Mouse (Mus musculus) liver, embryonic 15.5 days (tissue): ENCODE measurements around the gene Ermn. TPM values are rescaled to one million over a fixed set of nuclear protein-coding genes. Genes with fewer than 3 reads are reported as not detected.

ENCODE experiments used
- ATAC-seq: fragments of 200-750 bp; cut with Nextera tagmentation; 2 replicates; pipeline ENCODE4 v1.8.0; 2017; ENCODE audit warnings: moderate number of reproducible peaks, mild to moderate bottlenecking, moderate library complexity; ENCODE audit not compliant: insufficient read depth
- H3K27ac ChIP-seq: fragments of 300-500 bp; sonication (generic); replicated peaks from 2 replicates; pipeline ENCODE4 v1.5.1; 2015; ENCODE audit warnings: mild to moderate bottlenecking, inconsistent platforms
- H3K27me3 ChIP-seq: fragments of 300-500 bp; sonication (generic); 2 replicates; pipeline ENCODE4 v1.6.1; 2015; ENCODE audit warnings: mild to moderate bottlenecking, inconsistent platforms
- H3K36me3 ChIP-seq: fragments of 300-500 bp; sonication (generic); replicated peaks from 2 replicates; pipeline ENCODE4 v1.6.1; 2015; ENCODE audit warnings: moderate library complexity, mild to moderate bottlenecking, inconsistent platforms
- H3K4me1 ChIP-seq: fragments of 300-500 bp; sonication (generic); replicated peaks from 2 replicates; pipeline ENCODE4 v1.6.1; 2015; ENCODE audit warnings: inconsistent platforms
- H3K4me2 ChIP-seq: fragments of 300-500 bp; sonication (generic); 2 replicates; pipeline ENCODE4 v1.6.1; 2015; ENCODE audit warnings: moderate library complexity, mild to moderate bottlenecking, inconsistent platforms
- H3K4me3 ChIP-seq: fragments of 300-500 bp; sonication (generic); replicated peaks from 2 replicates; pipeline ENCODE4 v1.5.1; 2015; ENCODE audit warnings: mild to moderate bottlenecking, inconsistent platforms
- H3K9ac ChIP-seq: fragments of 300-500 bp; sonication (generic); 2 replicates; pipeline ENCODE4 v1.6.1; 2015; ENCODE audit warnings: moderate library complexity, mild to moderate bottlenecking, inconsistent platforms
- H3K9me3 ChIP-seq: fragments of 300-500 bp; sonication (generic); replicated peaks from 2 replicates; pipeline ENCODE4 v1.6.1; 2016; ENCODE audit warnings: inconsistent platforms
- WGBS: fragments of 180-500 bp; shearing (Covaris S2); methylation state at CpG from one replicate; pipeline ENCODE4 v1.1.7; 2015; ENCODE audit warnings: mixed read lengths; ENCODE audit not compliant: insufficient replicate concordance; 5-methylcytosine and 5-hydroxymethylcytosine counted together
- polyA plus RNA-seq: library from polyadenylated mRNA; unstranded; fragments of >200 nt; fragmentation: Nextera tagmentation; extraction: Ambion mirVana; gene quantifications from 2 replicates; pipeline ENCODE4 v1.2.1, GENCODE M21; 2015

Gene Ermn
- not detected in 2 replicates for polyA plus RNA-seq

DNA sequence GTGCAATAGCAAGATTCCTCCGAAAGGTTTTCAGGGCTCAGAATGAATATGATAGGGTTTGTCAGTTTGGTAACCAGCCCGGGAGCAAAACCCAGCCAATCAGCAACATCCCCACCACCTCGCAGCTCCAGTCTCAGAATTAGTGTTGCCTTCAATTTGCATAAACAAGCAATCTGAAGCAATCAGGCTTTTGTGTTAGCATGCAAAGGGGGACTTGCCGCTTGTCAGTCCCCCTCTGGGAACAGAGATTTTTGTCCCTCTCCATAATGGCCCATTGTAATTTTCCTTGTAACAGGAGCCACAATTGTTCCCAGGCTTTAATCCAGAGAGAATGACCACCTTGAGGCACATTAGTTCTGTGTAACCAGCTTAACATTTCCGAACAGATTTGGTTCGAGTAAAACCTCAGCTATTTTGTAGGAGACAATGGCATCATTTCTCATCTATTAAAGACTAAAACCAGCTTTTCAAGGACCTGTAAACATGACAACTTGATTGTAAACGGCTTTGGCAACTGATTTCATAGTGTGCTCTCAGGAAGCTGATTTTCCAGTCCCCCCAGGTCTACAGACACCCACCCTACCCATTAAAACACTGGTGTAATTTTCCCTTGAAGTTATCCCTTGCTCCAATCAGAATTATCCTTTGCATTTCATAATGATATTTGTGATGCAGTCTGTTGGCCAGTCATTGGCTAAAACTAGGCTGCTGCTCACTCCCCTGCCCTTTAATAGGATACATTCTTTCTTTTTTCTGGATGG lies at the start of gene Ermn:
Gene Ermn (minus strand): TSS at position 44 of the 761 bp plus-strand sequence.
- Histone ChIP-seq H3K9ac (no peak within 1 kb of the TSS), H3K27ac (no peak within 1 kb of the TSS), H3K4me1 (no peaks in the 10 kb centered on the region), H3K9me3 (no peaks in the 10 kb centered on the region), H3K27me3 (no peaks in the 10 kb centered on the region), H3K4me3 (no peak within 1 kb of the TSS), H3K4me2 (no peak within 1 kb of the TSS), H3K36me3 (no peaks in the 10 kb centered on the region)
- no peak for ATAC-seq
- 45% methylated on average over 7 of the region's 7 CpGs for WGBS

DNA sequence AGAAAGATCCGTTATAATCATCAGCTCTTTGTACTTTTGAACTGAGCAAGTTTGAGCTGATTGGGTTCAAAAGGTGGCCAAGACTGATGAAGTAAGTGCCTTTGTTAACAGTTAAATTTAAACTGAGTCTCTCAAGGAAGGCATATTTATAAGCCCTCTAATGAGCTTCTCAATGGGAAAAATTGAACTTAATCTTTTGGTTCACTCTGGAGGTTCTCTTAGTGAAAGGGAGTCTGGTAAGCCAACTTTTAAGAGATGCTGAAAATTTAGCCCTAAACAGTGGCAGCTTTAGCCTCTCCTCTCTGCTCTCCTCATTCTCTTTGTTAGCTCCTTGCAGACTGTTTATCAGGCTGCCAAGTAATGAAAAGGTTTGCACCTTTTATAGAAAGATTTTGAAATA lies 42.2 kb upstream of the Ermn start:
- no peak for ATAC-seq
- Histone ChIP-seq H3K36me3 (no peaks in the 10 kb centered on the region), H3K4me2 (no peak overlapping the region), H3K27me3 (no peaks in the 10 kb centered on the region), H3K9ac (no peak overlapping the region), H3K27ac (no peak overlapping the region), H3K9me3 (no peaks in the 10 kb centered on the region), H3K4me1 (no peaks in the 10 kb centered on the region), H3K4me3 (no peak overlapping the region)
- 59% methylated on average over 1 of the region's 1 CpGs for WGBS

DNA sequence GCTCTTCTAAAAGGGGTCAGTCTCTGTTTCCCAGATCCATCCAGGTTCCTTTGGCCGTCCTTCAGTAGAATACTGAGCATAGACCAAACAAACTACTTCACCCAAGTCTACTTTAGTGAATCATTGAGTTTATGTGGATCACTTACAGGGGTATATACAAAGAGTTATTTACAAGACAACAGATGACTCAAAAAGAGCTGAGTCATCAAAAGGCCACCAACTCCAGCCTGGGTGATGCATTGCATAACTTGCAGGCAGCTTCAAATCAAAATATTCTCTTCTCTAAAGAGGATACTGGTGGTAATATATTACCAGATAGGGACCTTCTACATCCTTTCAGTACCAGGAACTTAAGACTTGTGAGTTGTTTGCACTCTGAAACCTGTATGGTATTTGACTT lies 33.8 kb upstream of the Ermn start:
- no peaks in the 10 kb centered on the region for H3K4me1 ChIP-seq
- no peak overlapping the region for H3K4me3 ChIP-seq
- no peaks in the 10 kb centered on the region for H3K27me3 ChIP-seq
- 45% methylated on average over 1 of the region's 1 CpGs for WGBS
- H3K36me3 ChIP-seq: no peaks in the 10 kb centered on the region
- H3K4me2 ChIP-seq: no peak overlapping the region
- no peak for ATAC-seq
- H3K27ac ChIP-seq: no peak overlapping the region
- H3K9me3 ChIP-seq: no peaks in the 10 kb centered on the region
- no peak overlapping the region for H3K9ac ChIP-seq

DNA sequence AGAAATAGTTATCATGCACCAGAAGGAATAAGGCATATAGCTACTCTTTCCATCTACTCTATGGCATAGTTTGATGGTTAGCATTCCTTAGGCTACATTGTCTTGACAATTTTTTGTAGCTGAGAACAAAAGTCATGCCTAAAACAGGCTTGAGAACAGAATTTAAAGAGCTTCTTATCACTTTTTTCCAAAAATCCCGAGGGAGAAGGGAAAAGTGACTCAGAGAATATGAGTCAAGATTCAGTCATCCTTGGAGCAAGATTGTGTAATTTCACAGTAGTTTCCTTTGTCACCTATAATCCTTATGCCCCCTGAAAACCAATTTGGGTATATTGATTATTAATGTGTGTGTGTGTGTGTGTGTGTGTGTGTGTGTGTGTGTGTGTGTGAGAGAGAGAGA lies 27.2 kb upstream of the Ermn start:
- no peak for ATAC-seq
- H3K36me3 ChIP-seq: no peaks in the 10 kb centered on the region
- no peaks in the 10 kb centered on the region for H3K9me3 ChIP-seq
- H3K27me3 ChIP-seq: no peaks in the 10 kb centered on the region
- H3K4me3 ChIP-seq: no peak overlapping the region
- no peak overlapping the region for H3K27ac ChIP-seq
- WGBS: 24% methylated on average over 1 of the region's 1 CpGs
- H3K4me1 ChIP-seq: no peaks in the 10 kb centered on the region
- H3K4me2 ChIP-seq: no peak overlapping the region
- no peak overlapping the region for H3K9ac ChIP-seq

DNA sequence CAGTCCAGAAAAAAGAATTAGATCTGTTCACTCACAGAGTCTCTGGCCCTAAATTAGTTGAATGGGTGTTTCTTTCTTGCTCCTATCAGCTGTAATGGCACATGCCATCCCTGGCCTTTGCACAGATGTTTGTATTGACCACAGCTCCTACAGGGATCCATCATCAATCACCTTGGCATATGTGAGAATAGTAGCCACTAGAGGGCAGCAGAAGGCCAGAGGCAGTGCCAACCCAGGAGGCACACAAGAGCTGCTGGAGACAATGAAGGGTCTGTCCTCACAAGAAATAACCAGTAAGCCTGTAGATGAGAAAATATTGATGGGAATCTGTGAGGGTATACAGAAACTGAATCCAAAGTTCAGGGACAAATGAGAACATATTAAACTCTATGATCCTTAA lies 2.7 kb upstream of the Ermn start:
- Histone ChIP-seq H3K9ac (no peak overlapping the region), H3K36me3 (no peaks in the 10 kb centered on the region), H3K27me3 (no peaks in the 10 kb centered on the region), H3K4me1 (no peaks in the 10 kb centered on the region), H3K27ac (no peak overlapping the region), H3K4me3 (no peak overlapping the region), H3K4me2 (no peak overlapping the region), H3K9me3 (no peaks in the 10 kb centered on the region)
- ATAC-seq: no peak

DNA sequence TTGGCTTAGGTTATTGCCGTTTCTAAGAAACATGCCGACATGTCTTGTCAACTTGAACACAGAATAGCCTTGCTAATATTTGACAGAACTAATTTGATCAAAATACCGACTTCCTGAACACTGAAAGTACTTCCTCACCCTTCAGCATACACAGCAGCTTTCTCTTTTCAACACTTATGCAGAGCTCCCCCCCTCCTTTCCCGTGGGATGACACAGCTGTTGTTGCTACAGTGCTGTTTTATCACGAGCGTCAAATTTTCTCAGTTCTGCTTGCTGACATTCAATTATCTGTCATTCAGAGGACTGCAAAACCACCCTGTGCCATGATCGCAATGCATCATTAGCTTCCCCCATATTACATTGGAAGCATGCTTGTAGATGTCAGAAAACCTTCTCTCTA lies 10.8 kb downstream of the Ermn start:
- ATAC-seq: no peak
- no peak overlapping the region for H3K9ac ChIP-seq
- no peak overlapping the region for H3K4me2 ChIP-seq
- no peaks in the 10 kb centered on the region for H3K4me1 ChIP-seq
- H3K36me3 ChIP-seq: no peaks in the 10 kb centered on the region
- WGBS: 18% methylated on average over 7 of the region's 7 CpGs
- H3K9me3 ChIP-seq: no peaks in the 10 kb centered on the region
- H3K4me3 ChIP-seq: no peak overlapping the region
- H3K27ac ChIP-seq: no peak overlapping the region
- H3K27me3 ChIP-seq: no peaks in the 10 kb centered on the region

DNA sequence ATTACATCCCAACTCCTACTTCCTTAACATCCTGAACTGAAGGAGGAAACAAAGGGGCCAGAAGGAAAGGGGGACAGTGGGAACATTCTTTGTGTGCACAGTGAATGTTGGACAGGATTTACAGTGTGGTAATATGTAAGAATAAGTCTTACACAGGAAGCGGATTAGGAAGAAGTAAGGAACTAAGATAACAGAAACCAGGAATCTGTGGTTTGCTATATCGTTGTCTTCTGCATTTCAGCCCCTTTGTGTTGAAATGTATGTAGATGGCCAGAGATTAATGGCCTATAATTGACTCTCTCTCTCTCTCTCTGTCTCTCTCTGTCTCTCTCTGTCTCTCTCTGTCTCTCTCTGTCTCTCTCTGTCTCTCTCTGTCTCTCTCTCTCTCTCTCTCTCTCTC lies 15.7 kb downstream of the Ermn start:
- H3K9ac ChIP-seq: no peak overlapping the region
- no peaks in the 10 kb centered on the region for H3K27me3 ChIP-seq
- no peaks in the 10 kb centered on the region for H3K36me3 ChIP-seq
- ATAC-seq: no peak
- WGBS: 20% methylated on average over 2 of the region's 2 CpGs
- no peak overlapping the region for H3K4me2 ChIP-seq
- H3K9me3 ChIP-seq: no peaks in the 10 kb centered on the region
- H3K27ac ChIP-seq: no peak overlapping the region
- no peak overlapping the region for H3K4me3 ChIP-seq
- no peaks in the 10 kb centered on the region for H3K4me1 ChIP-seq

DNA sequence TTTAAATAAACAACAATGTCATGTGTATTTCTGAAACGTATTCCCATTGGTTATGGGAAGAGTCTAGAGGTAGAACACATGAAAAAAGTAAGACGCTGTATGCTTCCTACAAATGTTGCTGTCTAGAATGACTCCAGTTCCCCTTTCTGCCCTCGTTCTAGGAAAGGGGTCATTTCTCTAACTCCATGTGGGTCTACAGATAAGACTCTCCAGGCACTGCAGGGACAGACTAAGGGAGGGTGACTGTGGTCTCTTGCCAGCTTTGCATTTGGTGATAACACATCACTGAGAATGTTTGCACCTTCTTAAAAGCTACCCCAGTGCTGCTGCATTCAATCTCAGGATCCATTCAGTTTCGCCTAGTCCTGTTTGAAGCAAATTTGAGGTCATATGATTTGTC lies 17.0 kb downstream of the Ermn start:
- H3K4me3 ChIP-seq: no peak overlapping the region
- ATAC-seq: no peak
- no peaks in the 10 kb centered on the region for H3K4me1 ChIP-seq
- no peaks in the 10 kb centered on the region for H3K9me3 ChIP-seq
- H3K27me3 ChIP-seq: no peaks in the 10 kb centered on the region
- no peak overlapping the region for H3K27ac ChIP-seq
- no peak overlapping the region for H3K9ac ChIP-seq
- H3K36me3 ChIP-seq: no peaks in the 10 kb centered on the region
- 13% methylated on average over 4 of the region's 4 CpGs for WGBS
- H3K4me2 ChIP-seq: no peak overlapping the region

DNA sequence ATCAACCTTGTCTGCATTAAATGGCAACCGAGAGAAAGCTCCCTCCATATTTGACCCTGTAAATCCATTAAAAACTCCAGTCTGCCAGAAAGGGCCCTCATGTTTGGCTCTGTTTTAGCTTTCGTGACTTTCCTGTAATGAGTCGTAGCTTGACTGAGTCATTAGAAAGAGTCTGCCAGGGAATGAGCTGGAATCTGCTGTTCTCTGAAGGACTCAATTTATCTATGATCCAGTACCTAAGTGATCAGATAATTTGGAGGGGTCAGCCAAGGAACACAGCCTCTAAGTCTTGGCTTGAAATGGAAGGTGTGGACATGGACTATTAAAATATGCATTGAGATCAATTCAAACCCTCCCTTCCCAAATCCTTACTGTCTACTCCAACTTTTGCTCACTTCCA lies 21.2 kb downstream of the Ermn start:
- Histone ChIP-seq H3K9ac (no peak overlapping the region), H3K9me3 (no peaks in the 10 kb centered on the region), H3K27ac (no peak overlapping the region), H3K4me2 (no peak overlapping the region), H3K4me1 (no peaks in the 10 kb centered on the region), H3K27me3 (no peaks in the 10 kb centered on the region), H3K4me3 (no peak overlapping the region), H3K36me3 (no peaks in the 10 kb centered on the region)
- no peak for ATAC-seq
- 70% methylated on average over 3 of the region's 3 CpGs for WGBS

DNA sequence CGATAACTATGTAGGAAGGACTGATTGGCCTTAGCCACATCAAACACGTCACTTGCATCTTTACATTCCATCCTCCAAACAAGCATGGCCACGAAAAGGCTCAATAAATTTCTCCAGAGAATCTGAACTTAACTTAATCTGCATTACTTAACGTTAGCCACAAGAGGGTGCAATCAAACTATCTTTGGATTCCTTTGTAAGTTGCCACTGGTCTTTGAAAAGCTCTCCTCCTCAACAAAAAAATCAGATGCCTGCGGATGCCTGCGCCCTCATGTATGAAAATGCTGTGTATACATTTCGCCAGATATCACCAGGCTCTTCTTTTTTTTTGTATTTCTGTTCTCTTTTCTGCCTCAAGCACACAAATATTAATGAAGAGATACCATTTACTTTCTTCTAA lies 23.3 kb downstream of the Ermn start:
- Histone ChIP-seq H3K4me2 (no peak overlapping the region), H3K36me3 (no peaks in the 10 kb centered on the region), H3K27me3 (no peaks in the 10 kb centered on the region), H3K9ac (no peak overlapping the region), H3K9me3 (no peaks in the 10 kb centered on the region), H3K4me3 (no peak overlapping the region), H3K27ac (no peak overlapping the region), H3K4me1 (no peaks in the 10 kb centered on the region)
- no peak for ATAC-seq
- WGBS: 19% methylated on average over 7 of the region's 7 CpGs

DNA sequence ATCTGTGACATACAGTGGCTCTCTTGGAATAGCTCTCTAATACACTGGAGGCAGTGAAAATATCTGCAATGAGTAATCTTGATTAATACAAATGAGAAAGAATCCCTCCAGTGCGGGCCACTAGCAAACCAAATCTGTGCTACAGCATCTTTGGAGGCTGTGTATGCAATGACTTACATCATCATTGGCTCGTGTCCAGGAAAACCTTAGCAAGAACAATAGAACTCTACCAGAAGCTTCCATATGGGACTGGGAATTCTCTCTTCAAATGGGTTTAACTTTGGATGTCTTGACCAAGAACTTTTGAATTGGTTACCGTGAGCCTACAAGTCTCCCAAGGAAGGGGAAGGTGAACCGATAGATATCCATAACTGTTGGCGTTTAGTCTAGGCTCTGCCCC lies 25.9 kb downstream of the Ermn start:
- Histone ChIP-seq H3K36me3 (no peaks in the 10 kb centered on the region), H3K27ac (no peak overlapping the region), H3K4me1 (no peaks in the 10 kb centered on the region), H3K9ac (no peak overlapping the region), H3K9me3 (no peaks in the 10 kb centered on the region), H3K4me3 (no peak overlapping the region), H3K27me3 (no peaks in the 10 kb centered on the region), H3K4me2 (no peak overlapping the region)
- no peak for ATAC-seq
- 66% methylated on average over 5 of the region's 5 CpGs for WGBS

DNA sequence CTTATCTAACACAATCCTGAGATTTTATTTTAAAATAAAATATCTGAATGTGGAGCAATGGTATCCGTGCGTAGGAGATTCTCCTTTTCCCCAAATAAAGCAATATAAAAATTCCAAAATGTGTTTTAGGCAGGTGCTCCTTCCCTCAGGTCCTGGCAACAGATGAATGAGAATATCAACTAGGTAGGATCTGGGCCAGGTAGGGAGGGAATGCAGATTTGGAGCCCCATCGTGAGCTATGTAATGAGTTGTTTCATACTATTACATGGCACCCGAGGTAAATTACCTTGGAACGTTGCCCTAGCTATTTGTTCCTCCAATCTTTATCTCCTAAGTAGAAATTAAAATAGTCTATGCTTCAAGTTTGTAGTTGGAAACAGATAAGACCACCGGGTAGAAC lies 29.1 kb downstream of the Ermn start:
- Histone ChIP-seq H3K9ac (no peak overlapping the region), H3K9me3 (no peaks in the 10 kb centered on the region), H3K4me1 (no peaks in the 10 kb centered on the region), H3K4me2 (no peak overlapping the region), H3K4me3 (no peak overlapping the region), H3K27me3 (no peaks in the 10 kb centered on the region), H3K36me3 (no peaks in the 10 kb centered on the region), H3K27ac (no peak overlapping the region)
- no peak for ATAC-seq
- 65% methylated on average over 6 of the region's 6 CpGs for WGBS
